Mouse (Mus musculus) ES-Bruce4 (cell line): ENCODE results near the gene Kcna6.

Source experiments
- CTCF ChIP-seq: IDR thresholded peaks from one replicate; pipeline ENCODE4 v1.8.1; 2011; ENCODE audit warnings: low read depth, low read length
- EP300 ChIP-seq: IDR thresholded peaks from 2 replicates; pipeline ENCODE4 v1.6.1; 2011; ENCODE audit warnings: low read depth, low read length; ENCODE audit not compliant: insufficient read depth
- POLR2A ChIP-seq: IDR thresholded peaks from one replicate; pipeline ENCODE4 v1.8.1; 2011; ENCODE audit warnings: low read length; ENCODE audit not compliant: insufficient read depth

DNA sequence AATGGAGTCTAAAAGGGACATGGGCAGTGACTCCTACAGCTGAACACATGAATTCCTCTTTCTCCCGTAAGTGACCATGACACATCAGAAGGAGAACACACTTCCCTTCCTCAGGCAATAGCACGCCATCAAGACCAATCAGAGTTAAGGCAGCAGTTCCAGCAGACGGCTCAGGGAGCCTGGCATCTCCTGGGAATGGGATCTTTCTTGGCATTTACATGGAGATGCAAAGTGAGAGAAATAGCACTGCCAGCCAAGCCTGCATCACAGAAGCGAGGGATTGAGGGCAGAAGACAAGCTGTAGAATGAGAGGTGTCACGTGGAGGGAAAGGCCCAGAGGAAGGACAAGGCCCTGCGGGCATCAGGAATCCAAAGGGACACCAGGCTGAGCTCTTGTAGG is 7.8 kb downstream of the Kcna6 start:
- TF ChIP-seq CTCF, result no peak
- no peak for TF ChIP-seq POLR2A
- TF ChIP-seq EP300, result no peak
